Mouse (Mus musculus): ENCODE results near the gene Dmwd.

Dmwd gene

GRCm38 (mm10) chr7:19084921-19085473 lies 9.0 kb downstream of the Dmwd start:
- peak overlapping the region; percentile 48; the same call in 1 of the 2 replicates for H3K4me3 ChIP-seq (replicated peaks; ENCODE audit: low read length)
- H3K27me3 ChIP-seq (ENCODE audit: insufficient read depth, low read length) = no peaks in the 10 kb centered on the region
- no peak for TF ChIP-seq NANOG (IDR thresholded peaks at IDR 0.05; ENCODE audit: borderline replicate concordance, low read length)
- no peak for TF ChIP-seq POU5F1 (IDR thresholded peaks at IDR 0.05; ENCODE audit: borderline replicate concordance, low read length)
- peaks cover 66% of the 10 kb centered on the region for H3K36me3 ChIP-seq (ENCODE audit: insufficient read depth, low read length)
- peaks cover 90% of the 10 kb centered on the region for H3K4me1 ChIP-seq (replicated peaks; ENCODE audit: low read depth, low read length)
- H3K9me3 ChIP-seq (ENCODE audit: low read length) = no peaks in the 10 kb centered on the region

DNA sequence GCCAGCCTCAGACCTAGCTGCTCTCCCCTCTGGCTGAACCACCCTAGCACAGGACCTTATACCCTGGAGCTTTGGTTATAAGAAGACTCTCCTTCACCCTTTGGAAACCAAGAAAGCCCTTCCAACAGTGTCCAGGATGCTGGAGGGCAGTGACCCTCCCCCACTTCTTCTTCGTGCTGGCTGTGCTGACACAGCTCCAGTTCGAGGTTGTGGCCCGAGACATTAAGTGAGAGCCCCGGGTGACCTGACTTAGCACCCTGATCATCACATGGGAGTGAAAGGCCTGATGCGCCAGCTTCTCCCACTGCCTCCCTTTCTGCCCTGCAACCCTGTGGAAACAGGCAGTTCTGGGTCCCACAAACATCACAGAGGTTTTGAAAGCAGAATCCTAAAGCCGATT lies 9.5 kb downstream of the Dmwd start:
- Histone ChIP-seq H3K4me1 (replicated peaks; ENCODE audit: low read depth, low read length) (peaks cover 89% of the 10 kb centered on the region), H3K36me3 (ENCODE audit: insufficient read depth, low read length) (peaks cover 66% of the 10 kb centered on the region), H3K27me3 (ENCODE audit: insufficient read depth, low read length) (0 out of 2 replicates have a peak, but pooled peaks cover 1% of the 10 kb centered on the region), H3K4me3 (replicated peaks; ENCODE audit: low read length) (peak overlapping the region; percentile 48), H3K9me3 (ENCODE audit: low read length) (no peaks in the 10 kb centered on the region)
- TF ChIP-seq POU5F1 (IDR thresholded peaks at IDR 0.05; ENCODE audit: borderline replicate concordance, low read length) (no peak), CTCF (conservative IDR thresholded peaks at IDR 0.05; ENCODE audit: low read length) (no peak), NANOG (IDR thresholded peaks at IDR 0.05; ENCODE audit: borderline replicate concordance, low read length) (no peak)

- TF ChIP-seq POU5F1 (IDR thresholded peaks at IDR 0.05; ENCODE audit: borderline replicate concordance, low read length) (no peak), CTCF (conservative IDR thresholded peaks at IDR 0.05; ENCODE audit: low read length) (no peak), NANOG (IDR thresholded peaks at IDR 0.05; ENCODE audit: borderline replicate concordance, low read length) (no peak)
- H3K4me1 ChIP-seq (replicated peaks; ENCODE audit: low read depth, low read length) = peaks cover 89% of the 10 kb centered on the region
- H3K36me3 ChIP-seq (ENCODE audit: insufficient read depth, low read length) = peaks cover 66% of the 10 kb centered on the region
- peaks cover 6% of the 10 kb centered on the region for H3K27me3 ChIP-seq (ENCODE audit: insufficient read depth, low read length)
- H3K4me3 ChIP-seq (replicated peaks; ENCODE audit: low read length) = peak overlapping the region; percentile 48
- H3K9me3 ChIP-seq (ENCODE audit: low read length) = no peaks in the 10 kb centered on the region
Observed at GRCm38 (mm10) chr7:19086042-19086441, 10.0 kb downstream of the Dmwd start.

- peaks cover 66% of the 10 kb centered on the region for H3K36me3 ChIP-seq (ENCODE audit: insufficient read depth, low read length)
- TF ChIP-seq CTCF (conservative IDR thresholded peaks at IDR 0.05; ENCODE audit: low read length) (no peak), NANOG (IDR thresholded peaks at IDR 0.05; ENCODE audit: borderline replicate concordance, low read length) (no peak), POU5F1 (IDR thresholded peaks at IDR 0.05; ENCODE audit: borderline replicate concordance, low read length) (no peak)
- peak overlapping the region; percentile 63 for H3K4me3 ChIP-seq (replicated peaks; ENCODE audit: low read length)
Observed at GRCm38 (mm10) chr7:19086760-19087159, 10.7 kb downstream of the Dmwd start.

DNA sequence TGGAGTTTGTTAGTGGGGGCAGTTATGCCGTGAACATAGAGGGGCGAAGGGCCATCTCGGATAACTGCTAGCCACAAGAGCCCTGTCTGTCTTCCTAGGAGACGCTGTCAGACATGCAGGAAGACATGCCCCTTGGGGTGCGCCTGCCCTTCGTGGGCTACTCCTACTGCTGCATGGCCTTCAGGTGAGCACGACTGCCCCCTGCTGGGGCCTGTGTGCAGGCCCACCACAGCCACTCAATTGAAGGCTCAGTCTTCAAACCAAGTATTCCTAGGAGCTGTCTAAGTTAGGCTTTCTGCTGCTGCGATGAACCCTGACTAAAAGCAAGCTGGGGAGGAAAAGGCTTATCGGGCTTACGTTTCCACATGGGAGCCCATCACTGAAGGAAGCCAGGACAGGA lies 12.8 kb downstream of the Dmwd start:
- Histone ChIP-seq H3K4me1 (replicated peaks; ENCODE audit: low read depth, low read length) (peaks cover 88% of the 10 kb centered on the region), H3K27me3 (ENCODE audit: insufficient read depth, low read length) (peaks cover 22% of the 10 kb centered on the region), H3K9me3 (ENCODE audit: low read length) (no peaks in the 10 kb centered on the region), H3K4me3 (replicated peaks; ENCODE audit: low read length) (no peak overlapping the region), H3K36me3 (ENCODE audit: insufficient read depth, low read length) (peaks cover 56% of the 10 kb centered on the region)
- TF ChIP-seq CTCF (conservative IDR thresholded peaks at IDR 0.05; ENCODE audit: low read length) (peak; percentile 86), POU5F1 (IDR thresholded peaks at IDR 0.05; ENCODE audit: borderline replicate concordance, low read length) (no peak)

More at GRCm38 (mm10) chr7:19086760-19087159, 10.7 kb downstream of the Dmwd start:
- H3K27me3 ChIP-seq (ENCODE audit: insufficient read depth, low read length) = peaks cover 14% of the 10 kb centered on the region
- H3K4me1 ChIP-seq (replicated peaks; ENCODE audit: low read depth, low read length) = peaks cover 89% of the 10 kb centered on the region
- no peaks in the 10 kb centered on the region for H3K9me3 ChIP-seq (ENCODE audit: low read length)

- Histone ChIP-seq H3K27me3 (ENCODE audit: insufficient read depth, low read length) (peaks cover 44% of the 10 kb centered on the region), H3K9me3 (ENCODE audit: low read length) (no peaks in the 10 kb centered on the region), H3K36me3 (ENCODE audit: insufficient read depth, low read length) (peaks cover 50% of the 10 kb centered on the region), H3K4me3 (replicated peaks; ENCODE audit: low read length) (peak overlapping the region; percentile 83), H3K4me1 (replicated peaks; ENCODE audit: low read depth, low read length) (peaks cover 78% of the 10 kb centered on the region)
- TF ChIP-seq CTCF (conservative IDR thresholded peaks at IDR 0.05; ENCODE audit: low read length) (no peak), POU5F1 (IDR thresholded peaks at IDR 0.05; ENCODE audit: borderline replicate concordance, low read length) (no peak), NANOG (IDR thresholded peaks at IDR 0.05; ENCODE audit: borderline replicate concordance, low read length) (no peak)
Observed at GRCm38 (mm10) chr7:19091913-19092312, 15.9 kb downstream of the Dmwd start.

DNA sequence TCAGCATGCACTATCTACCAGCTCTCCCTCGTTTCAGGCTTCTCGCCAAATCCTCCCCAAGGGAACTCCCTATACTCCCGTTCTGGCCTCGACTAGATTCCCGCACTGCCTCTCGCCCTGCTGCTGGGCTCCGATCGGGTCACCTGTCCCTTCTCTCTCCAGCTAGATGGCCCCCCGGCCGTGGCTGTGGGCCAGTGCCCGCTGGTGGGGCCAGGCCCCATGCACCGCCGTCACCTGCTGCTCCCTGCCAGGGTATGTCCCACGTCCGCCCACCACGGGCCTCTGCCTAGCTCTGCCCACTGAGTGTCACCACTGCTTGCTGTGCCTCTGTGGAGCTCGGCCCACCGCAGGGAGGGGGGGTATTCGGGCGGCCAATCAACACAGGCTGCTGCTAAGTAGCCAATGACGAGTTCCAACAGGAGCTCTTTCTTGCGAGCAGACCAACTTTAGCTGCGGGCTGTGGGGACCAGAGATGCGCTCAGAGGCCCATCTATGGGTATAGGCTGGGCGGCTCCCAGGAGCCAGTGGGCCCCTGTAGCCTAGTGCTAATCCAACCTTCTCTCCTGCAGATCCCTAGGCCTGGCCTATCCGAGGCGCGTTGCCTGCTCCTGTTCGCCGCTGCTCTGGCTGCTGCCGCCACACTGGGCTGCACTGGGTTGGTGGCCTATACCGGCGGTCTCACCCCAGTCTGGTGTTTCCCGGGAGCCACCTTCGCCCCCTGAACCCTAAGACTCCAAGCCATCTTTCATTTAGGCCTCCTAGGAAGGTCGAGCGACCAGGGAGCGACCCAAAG lies 16.6 kb downstream of the Dmwd start:
- Histone ChIP-seq H3K4me1 (replicated peaks; ENCODE audit: low read depth, low read length) (peaks cover 76% of the 10 kb centered on the region), H3K27me3 (ENCODE audit: insufficient read depth, low read length) (peaks cover 51% of the 10 kb centered on the region), H3K4me3 (replicated peaks; ENCODE audit: low read length) (peak overlapping the region; percentile 83), H3K9me3 (ENCODE audit: low read length) (no peaks in the 10 kb centered on the region), H3K36me3 (ENCODE audit: insufficient read depth, low read length) (peaks cover 44% of the 10 kb centered on the region)
- TF ChIP-seq CTCF (conservative IDR thresholded peaks at IDR 0.05; ENCODE audit: low read length) (no peak), POU5F1 (IDR thresholded peaks at IDR 0.05; ENCODE audit: borderline replicate concordance, low read length) (no peak), NANOG (IDR thresholded peaks at IDR 0.05; ENCODE audit: borderline replicate concordance, low read length) (no peak)

- TF ChIP-seq NANOG (IDR thresholded peaks at IDR 0.05; ENCODE audit: borderline replicate concordance, low read length) (no peak), CTCF (conservative IDR thresholded peaks at IDR 0.05; ENCODE audit: low read length) (peak; percentile 47)
- peaks cover 57% of the 10 kb centered on the region for H3K27me3 ChIP-seq (ENCODE audit: insufficient read depth, low read length)
Observed at GRCm38 (mm10) chr7:19093174-19093521, 17.1 kb downstream of the Dmwd start.

More at GRCm38 (mm10) chr7:19093174-19093521, 17.1 kb downstream of the Dmwd start:
- peak overlapping the region; percentile 83 for H3K4me3 ChIP-seq (replicated peaks; ENCODE audit: low read length)
- peaks cover 39% of the 10 kb centered on the region for H3K36me3 ChIP-seq (ENCODE audit: insufficient read depth, low read length)
- H3K4me1 ChIP-seq (replicated peaks; ENCODE audit: low read depth, low read length) = peaks cover 70% of the 10 kb centered on the region
- no peaks in the 10 kb centered on the region for H3K9me3 ChIP-seq (ENCODE audit: low read length)
